Mouse (Mus musculus): ENCODE data around the gene Srek1ip1. TPM values are rescaled to one million over a fixed set of nuclear protein-coding genes. Genes with fewer than 3 reads are reported as not detected.

Srek1ip1 gene
- 20.4 and 22.3 TPM in 2 replicates for polyA plus RNA-seq (2011; ENCODE audit: insufficient read depth, insufficient read length, low read depth, missing spikeins)

- TF ChIP-seq EP300 (IDR thresholded peaks at IDR 0.05; ENCODE audit: insufficient read depth, low read depth, low read length) (no peak), POLR2A (IDR thresholded peaks at IDR 0.05; ENCODE audit: insufficient read depth, low read length) (no peak), CTCF (IDR thresholded peaks at IDR 0.05; ENCODE audit: low read depth, low read length) (no peak)
- Histone ChIP-seq H3K27me3 (ENCODE audit: control insufficient read depth, insufficient read depth, low read length, poor library complexity, severe bottlenecking) (no peaks in the 10 kb centered on the region), H3K4me1 (ENCODE audit: control insufficient read depth, insufficient read depth, low read length) (no peaks in the 10 kb centered on the region), H3K27ac (ENCODE audit: insufficient read depth, low read length) (no peak within 1 kb of the TSS), H3K9me3 (replicated peaks; ENCODE audit: control insufficient read depth, insufficient read depth, low read length, poor library complexity, severe bottlenecking) (no peaks in the 10 kb centered on the region), H3K36me3 (ENCODE audit: control insufficient read depth, insufficient read depth, low read length, poor library complexity, severe bottlenecking) (peaks cover 3% of the 10 kb centered on the region; the same call in 1 of the 2 replicates), H3K9ac (ENCODE audit: low read depth, poor library complexity, severe bottlenecking) (no peak within 1 kb of the TSS), H3K4me3 (ENCODE audit: low read depth, low read length) (no peak within 1 kb of the TSS)
Observed at GRCm38 (mm10) chr13:104792184-104792583, at the start of gene Srek1ip1. Gene Srek1ip1, plus strand, starts transcription at chr13:104792484.

GRCm38 (mm10) chr13:104742866-104743265 lies 49.4 kb upstream of the Srek1ip1 start:
- TF ChIP-seq CTCF (IDR thresholded peaks at IDR 0.05; ENCODE audit: low read depth, low read length) (no peak), EP300 (IDR thresholded peaks at IDR 0.05; ENCODE audit: insufficient read depth, low read depth, low read length) (no peak), POLR2A (IDR thresholded peaks at IDR 0.05; ENCODE audit: insufficient read depth, low read length) (no peak)
- Histone ChIP-seq H3K9ac (ENCODE audit: low read depth, poor library complexity, severe bottlenecking) (no peak overlapping the region), H3K4me3 (ENCODE audit: low read depth, low read length) (no peak overlapping the region), H3K4me1 (ENCODE audit: control insufficient read depth, insufficient read depth, low read length) (no peaks in the 10 kb centered on the region), H3K36me3 (ENCODE audit: control insufficient read depth, insufficient read depth, low read length, poor library complexity, severe bottlenecking) (no peaks in the 10 kb centered on the region), H3K27me3 (ENCODE audit: control insufficient read depth, insufficient read depth, low read length, poor library complexity, severe bottlenecking) (no peaks in the 10 kb centered on the region), H3K9me3 (replicated peaks; ENCODE audit: control insufficient read depth, insufficient read depth, low read length, poor library complexity, severe bottlenecking) (no peaks in the 10 kb centered on the region), H3K27ac (ENCODE audit: insufficient read depth, low read length) (no peak overlapping the region)

- no peak overlapping the region for H3K27ac ChIP-seq (ENCODE audit: insufficient read depth, low read length)
- no peak overlapping the region for H3K9ac ChIP-seq (ENCODE audit: low read depth, poor library complexity, severe bottlenecking)
- H3K4me1 ChIP-seq (ENCODE audit: control insufficient read depth, insufficient read depth, low read length), result no peaks in the 10 kb centered on the region
- no peaks in the 10 kb centered on the region for H3K36me3 ChIP-seq (ENCODE audit: control insufficient read depth, insufficient read depth, low read length, poor library complexity, severe bottlenecking)
- H3K4me3 ChIP-seq (ENCODE audit: low read depth, low read length), result no peak overlapping the region
- TF ChIP-seq EP300 (IDR thresholded peaks at IDR 0.05; ENCODE audit: insufficient read depth, low read depth, low read length), result no peak
- no peak for TF ChIP-seq CTCF (IDR thresholded peaks at IDR 0.05; ENCODE audit: low read depth, low read length)
- no peak for TF ChIP-seq POLR2A (IDR thresholded peaks at IDR 0.05; ENCODE audit: insufficient read depth, low read length)
- H3K27me3 ChIP-seq (ENCODE audit: control insufficient read depth, insufficient read depth, low read length, poor library complexity, severe bottlenecking), result no peaks in the 10 kb centered on the region
- H3K9me3 ChIP-seq (replicated peaks; ENCODE audit: control insufficient read depth, insufficient read depth, low read length, poor library complexity, severe bottlenecking), result no peaks in the 10 kb centered on the region
Observed at GRCm38 (mm10) chr13:104747032-104747431, 45.3 kb upstream of the Srek1ip1 start.

- no peak for TF ChIP-seq CTCF (IDR thresholded peaks at IDR 0.05; ENCODE audit: low read depth, low read length)
- TF ChIP-seq EP300 (IDR thresholded peaks at IDR 0.05; ENCODE audit: insufficient read depth, low read depth, low read length), result no peak
- TF ChIP-seq POLR2A (IDR thresholded peaks at IDR 0.05; ENCODE audit: insufficient read depth, low read length), result no peak
- Histone ChIP-seq H3K9ac (ENCODE audit: low read depth, poor library complexity, severe bottlenecking) (no peak overlapping the region), H3K27ac (ENCODE audit: insufficient read depth, low read length) (no peak overlapping the region), H3K9me3 (replicated peaks; ENCODE audit: control insufficient read depth, insufficient read depth, low read length, poor library complexity, severe bottlenecking) (no peaks in the 10 kb centered on the region), H3K27me3 (ENCODE audit: control insufficient read depth, insufficient read depth, low read length, poor library complexity, severe bottlenecking) (no peaks in the 10 kb centered on the region), H3K36me3 (ENCODE audit: control insufficient read depth, insufficient read depth, low read length, poor library complexity, severe bottlenecking) (no peaks in the 10 kb centered on the region), H3K4me1 (ENCODE audit: control insufficient read depth, insufficient read depth, low read length) (no peaks in the 10 kb centered on the region), H3K4me3 (ENCODE audit: low read depth, low read length) (no peak overlapping the region)
Observed at GRCm38 (mm10) chr13:104759381-104759780, 32.9 kb upstream of the Srek1ip1 start.

GRCm38 (mm10) chr13:104762401-104762800 lies 29.9 kb upstream of the Srek1ip1 start:
- H3K9me3 ChIP-seq (replicated peaks; ENCODE audit: control insufficient read depth, insufficient read depth, low read length, poor library complexity, severe bottlenecking), result no peaks in the 10 kb centered on the region
- no peaks in the 10 kb centered on the region for H3K4me1 ChIP-seq (ENCODE audit: control insufficient read depth, insufficient read depth, low read length)
- no peak for TF ChIP-seq POLR2A (IDR thresholded peaks at IDR 0.05; ENCODE audit: insufficient read depth, low read length)
- TF ChIP-seq EP300 (IDR thresholded peaks at IDR 0.05; ENCODE audit: insufficient read depth, low read depth, low read length), result no peak
- no peak for TF ChIP-seq CTCF (IDR thresholded peaks at IDR 0.05; ENCODE audit: low read depth, low read length)
- no peaks in the 10 kb centered on the region for H3K36me3 ChIP-seq (ENCODE audit: control insufficient read depth, insufficient read depth, low read length, poor library complexity, severe bottlenecking)
- H3K4me3 ChIP-seq (ENCODE audit: low read depth, low read length), result no peak overlapping the region
- no peak overlapping the region for H3K27ac ChIP-seq (ENCODE audit: insufficient read depth, low read length)
- no peak overlapping the region for H3K9ac ChIP-seq (ENCODE audit: low read depth, poor library complexity, severe bottlenecking)
- H3K27me3 ChIP-seq (ENCODE audit: control insufficient read depth, insufficient read depth, low read length, poor library complexity, severe bottlenecking), result no peaks in the 10 kb centered on the region

GRCm38 (mm10) chr13:104763193-104763592 lies 29.1 kb upstream of the Srek1ip1 start:
- no peaks in the 10 kb centered on the region for H3K4me1 ChIP-seq (ENCODE audit: control insufficient read depth, insufficient read depth, low read length)
- H3K9ac ChIP-seq (ENCODE audit: low read depth, poor library complexity, severe bottlenecking), result no peak overlapping the region
- no peak for TF ChIP-seq CTCF (IDR thresholded peaks at IDR 0.05; ENCODE audit: low read depth, low read length)
- no peak for TF ChIP-seq POLR2A (IDR thresholded peaks at IDR 0.05; ENCODE audit: insufficient read depth, low read length)
- TF ChIP-seq EP300 (IDR thresholded peaks at IDR 0.05; ENCODE audit: insufficient read depth, low read depth, low read length), result no peak
- H3K27me3 ChIP-seq (ENCODE audit: control insufficient read depth, insufficient read depth, low read length, poor library complexity, severe bottlenecking), result no peaks in the 10 kb centered on the region
- H3K4me3 ChIP-seq (ENCODE audit: low read depth, low read length), result no peak overlapping the region
- no peaks in the 10 kb centered on the region for H3K9me3 ChIP-seq (replicated peaks; ENCODE audit: control insufficient read depth, insufficient read depth, low read length, poor library complexity, severe bottlenecking)
- no peaks in the 10 kb centered on the region for H3K36me3 ChIP-seq (ENCODE audit: control insufficient read depth, insufficient read depth, low read length, poor library complexity, severe bottlenecking)
- no peak overlapping the region for H3K27ac ChIP-seq (ENCODE audit: insufficient read depth, low read length)

All from ES-Bruce4 (cell line).